Mouse (Mus musculus): ENCODE data around the gene Fam189a1.

Fam189a1 gene

DNA sequence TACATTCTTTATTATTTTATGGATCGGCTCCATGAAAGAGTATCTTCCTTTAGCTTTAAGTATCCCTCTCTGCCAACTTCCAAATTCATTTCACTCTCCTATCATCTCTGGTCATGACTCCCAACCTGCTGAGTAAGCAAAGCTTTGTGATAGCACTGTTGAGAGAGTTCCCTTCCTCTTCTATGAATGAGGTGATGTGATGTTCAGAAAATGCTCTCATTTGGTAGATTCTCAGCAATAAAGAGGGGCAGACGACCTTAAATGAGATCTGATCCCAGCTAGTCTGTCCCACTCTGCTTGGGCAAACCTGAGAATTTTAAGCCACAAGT is 205.6 kb downstream of the Fam189a1 start:
- DNase-seq (ENCODE audit: low read depth, low spot score), result no peak

DNA sequence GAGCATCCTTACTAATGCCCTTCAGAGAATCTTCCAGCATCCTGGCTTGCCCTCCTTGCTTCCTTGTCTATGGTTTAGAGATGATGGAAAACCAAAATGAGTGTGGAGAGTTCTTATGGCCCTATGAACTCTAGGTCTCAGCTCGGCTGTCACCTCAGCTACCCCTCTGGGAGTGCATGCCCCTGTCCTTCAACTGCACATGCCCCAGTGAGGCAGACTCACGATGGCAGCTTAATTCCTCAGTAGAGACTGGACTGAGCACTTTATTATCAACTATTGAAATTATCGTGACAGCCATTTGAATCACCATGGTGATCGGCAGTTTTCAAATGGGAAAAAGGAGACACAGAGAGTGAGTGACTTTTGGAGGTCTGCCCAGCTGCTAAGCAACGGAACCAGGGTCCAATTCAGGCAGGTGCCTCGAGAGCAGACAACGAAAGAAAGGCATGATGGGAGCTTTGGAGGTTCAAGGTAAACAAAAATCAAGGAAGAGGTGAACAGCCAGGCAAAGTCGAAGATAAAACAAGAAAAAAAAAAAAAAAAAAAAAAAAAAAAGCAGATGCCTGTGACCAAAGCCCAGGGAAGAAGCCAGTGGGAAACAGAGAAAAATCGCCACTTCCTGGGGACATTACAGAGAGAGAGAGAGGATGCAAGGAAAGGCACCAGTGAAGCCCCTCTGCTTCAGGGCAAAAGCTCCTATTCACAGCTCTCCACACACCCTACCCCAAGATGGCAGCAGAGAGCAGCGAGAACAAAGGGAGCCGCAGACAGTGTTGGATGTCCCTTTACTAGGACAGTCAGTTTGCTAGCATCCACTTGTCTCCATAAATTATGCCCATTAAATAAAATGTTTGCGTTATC is 206.2 kb downstream of the Fam189a1 start:
- no peak for DNase-seq (ENCODE audit: low read depth, low spot score)

- DNase-seq (ENCODE audit: low read depth, low spot score), result no peak
These were observed 206.9 kb downstream of the Fam189a1 start for GRCm38 (mm10) chr7:64949465-64949864.

- no peak for DNase-seq (ENCODE audit: low read depth, low spot score)
These were observed 211.7 kb downstream of the Fam189a1 start for GRCm38 (mm10) chr7:64944686-64945085.

GRCm38 (mm10) chr7:64944175-64944574 is 212.2 kb downstream of the Fam189a1 start:
- DNase-seq (ENCODE audit: low read depth, low spot score), result no peak

DNA sequence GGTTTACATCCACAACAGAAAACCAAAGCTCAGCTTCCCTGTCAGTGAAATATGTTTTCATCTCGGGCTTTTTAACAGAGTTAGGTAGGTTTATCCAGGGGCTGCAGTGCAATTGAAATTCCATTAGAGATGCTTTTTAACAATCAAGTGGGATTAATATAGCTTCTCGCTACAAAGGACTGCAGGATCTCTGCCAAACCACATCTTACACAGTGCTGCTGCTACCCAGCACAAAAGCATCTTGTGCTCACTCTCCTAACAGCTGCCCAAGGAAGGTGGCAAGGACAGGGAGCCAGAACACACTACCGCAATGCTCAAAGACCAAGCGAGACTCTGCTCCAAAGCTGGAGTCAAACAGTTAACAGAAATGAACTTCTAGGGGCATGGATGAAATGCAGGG is 219.4 kb downstream of the Fam189a1 start:
- no peak for DNase-seq (ENCODE audit: low read depth, low spot score)

GRCm38 (mm10) chr7:64934115-64934514 is 222.3 kb downstream of the Fam189a1 start:
- DNase-seq (ENCODE audit: low read depth, low spot score), result peak; percentile 59

DNA sequence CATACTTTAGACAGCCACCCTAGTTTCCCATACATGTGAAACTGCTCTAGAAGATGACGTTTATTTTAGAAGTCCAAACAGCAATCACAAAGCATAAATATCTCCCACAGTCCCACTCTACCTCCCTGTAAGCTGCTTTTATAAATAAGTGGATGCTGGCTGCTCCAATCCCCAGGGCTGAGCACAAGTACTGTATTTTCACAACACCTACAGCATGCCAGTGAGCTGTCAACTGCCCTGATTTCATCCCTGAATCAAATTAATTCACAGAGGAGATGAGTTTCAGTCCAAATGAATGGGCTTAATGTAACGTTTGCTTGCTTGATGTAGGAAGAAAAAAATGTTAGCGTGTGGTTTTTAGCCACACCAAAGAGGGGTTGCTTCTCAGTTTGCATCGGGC is 225.4 kb downstream of the Fam189a1 start:
- DNase-seq (ENCODE audit: low read depth, low spot score), result no peak

DNA sequence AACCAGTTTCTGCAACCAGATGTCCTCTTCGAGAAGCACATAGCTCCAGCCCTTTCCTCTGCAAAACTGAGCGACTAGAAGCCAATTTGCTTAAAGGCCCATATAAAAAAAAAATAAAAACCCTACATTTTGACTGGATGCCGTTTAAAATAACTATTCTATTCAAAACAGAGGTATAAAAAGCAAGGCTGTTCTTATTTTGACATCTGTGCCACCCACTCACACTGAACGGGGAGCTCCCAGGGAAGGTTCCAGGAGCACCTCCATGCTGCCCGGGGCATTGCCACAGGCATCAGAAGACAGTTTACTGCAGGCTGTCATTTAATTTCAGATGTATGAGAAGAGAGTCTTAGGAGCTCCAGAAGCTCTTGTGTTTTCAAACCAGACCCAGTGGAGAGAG is 232.5 kb downstream of the Fam189a1 start:
- DNase-seq (ENCODE audit: low read depth, low spot score), result peak; percentile 55

DNA sequence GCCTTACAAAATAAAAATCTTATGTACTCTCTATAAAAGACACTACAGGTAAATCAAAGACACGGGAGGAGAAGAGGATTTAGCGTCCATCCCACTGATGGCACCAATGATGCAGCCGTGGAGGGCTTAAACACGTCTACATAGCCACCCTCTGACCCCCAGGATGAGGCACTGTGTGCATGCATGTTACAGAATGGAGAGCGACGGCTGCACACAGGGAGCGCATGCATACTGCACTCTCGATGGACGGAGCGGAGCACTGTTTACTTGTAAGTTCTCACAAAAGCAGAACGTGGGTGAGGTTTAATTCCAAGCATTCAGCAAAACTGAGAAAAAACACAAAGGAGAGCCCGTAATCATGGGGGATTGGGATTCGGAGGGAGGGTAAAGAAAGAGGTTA is 235.2 kb downstream of the Fam189a1 start:
- DNase-seq (ENCODE audit: low read depth, low spot score), result no peak

DNA sequence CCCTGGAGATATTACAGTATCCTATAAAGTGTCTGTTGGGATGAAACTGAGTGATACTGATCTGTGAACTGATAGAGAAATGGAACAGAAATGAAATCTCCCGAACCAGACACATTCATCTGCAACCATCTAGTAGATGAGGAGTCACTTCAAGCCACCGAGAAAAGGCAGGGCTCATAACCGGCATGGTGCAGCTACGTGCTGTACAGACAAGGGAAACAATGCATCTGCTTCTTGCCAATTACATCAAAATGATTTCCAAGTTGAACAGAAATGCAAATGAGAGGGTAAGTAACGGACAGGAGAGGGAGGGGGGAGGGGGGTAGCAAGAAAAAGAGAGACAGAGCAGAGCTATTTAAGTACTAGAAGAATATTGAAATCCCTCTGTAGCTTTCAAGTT is 235.6 kb downstream of the Fam189a1 start:
- DNase-seq (ENCODE audit: low read depth, low spot score), result no peak

DNA sequence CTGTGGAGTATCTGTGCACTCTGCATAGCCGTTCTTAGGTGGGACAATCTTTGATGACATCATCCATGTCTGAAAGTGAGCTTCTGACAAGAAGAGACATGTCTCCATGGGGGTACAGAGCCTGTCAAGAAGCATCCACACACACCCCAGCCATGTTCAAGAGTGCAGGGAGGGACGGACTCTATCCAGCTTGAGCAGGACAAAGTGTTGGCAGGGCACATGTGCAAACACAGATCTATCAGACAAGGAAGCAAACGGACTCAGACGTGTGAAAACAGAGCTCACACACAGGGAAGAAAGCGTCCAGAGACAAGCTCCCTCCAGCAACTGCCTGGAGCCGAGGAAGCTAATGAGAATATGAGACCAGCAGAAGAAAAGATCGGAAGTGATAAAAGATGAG is 239.7 kb downstream of the Fam189a1 start:
- DNase-seq (ENCODE audit: low read depth, low spot score), result no peak

DNA sequence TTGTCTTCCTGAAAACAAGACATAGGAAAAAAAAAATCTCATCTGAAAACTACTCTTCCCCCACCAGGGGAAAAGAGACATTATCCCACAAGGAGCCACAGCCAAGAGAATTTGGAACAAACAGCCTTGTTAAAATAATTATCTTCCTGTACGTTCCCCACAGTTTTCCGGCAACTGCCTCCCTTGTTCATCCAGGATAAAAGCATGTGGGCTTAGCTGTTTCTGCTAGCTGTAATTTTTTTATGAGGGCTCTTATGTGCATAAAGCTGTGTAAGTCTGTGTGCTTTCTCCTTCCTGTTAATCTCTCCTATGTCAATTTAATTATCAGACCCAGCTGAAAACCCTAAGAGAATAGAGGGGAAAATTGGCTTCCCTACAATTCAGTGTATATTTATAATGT is 241.2 kb downstream of the Fam189a1 start:
- DNase-seq (ENCODE audit: low read depth, low spot score), result peak; percentile 71

- peak; percentile 64 for DNase-seq (ENCODE audit: low read depth, low spot score)
These were observed 244.4 kb downstream of the Fam189a1 start for GRCm38 (mm10) chr7:64911945-64912344.

GRCm38 (mm10) chr7:64910208-64910607 is 246.2 kb downstream of the Fam189a1 start:
- no peak for DNase-seq (ENCODE audit: low read depth, low spot score)

GRCm38 (mm10) chr7:64906955-64907354 is 249.4 kb downstream of the Fam189a1 start:
- no peak for DNase-seq (ENCODE audit: low read depth, low spot score)

DNA sequence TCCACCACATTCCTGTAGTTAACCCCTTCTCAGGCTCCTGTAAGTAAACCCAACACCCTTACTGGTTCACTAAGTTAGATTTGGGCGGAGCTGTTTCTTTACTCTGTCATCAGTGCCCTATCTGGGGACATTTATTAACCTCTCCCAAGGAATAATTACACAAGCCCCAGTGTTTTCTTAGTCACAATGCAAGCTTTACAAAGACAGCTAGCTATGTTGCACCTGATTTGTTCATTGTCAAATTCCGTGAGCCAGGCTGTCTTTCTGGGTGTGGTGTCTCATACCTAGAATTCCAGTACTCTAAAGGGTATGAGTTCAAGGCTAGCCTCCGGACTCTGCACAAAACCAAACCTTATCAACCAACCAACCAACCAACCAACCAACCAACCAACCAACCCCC is 250.9 kb downstream of the Fam189a1 start:
- no peak for DNase-seq (ENCODE audit: low read depth, low spot score)

DNA sequence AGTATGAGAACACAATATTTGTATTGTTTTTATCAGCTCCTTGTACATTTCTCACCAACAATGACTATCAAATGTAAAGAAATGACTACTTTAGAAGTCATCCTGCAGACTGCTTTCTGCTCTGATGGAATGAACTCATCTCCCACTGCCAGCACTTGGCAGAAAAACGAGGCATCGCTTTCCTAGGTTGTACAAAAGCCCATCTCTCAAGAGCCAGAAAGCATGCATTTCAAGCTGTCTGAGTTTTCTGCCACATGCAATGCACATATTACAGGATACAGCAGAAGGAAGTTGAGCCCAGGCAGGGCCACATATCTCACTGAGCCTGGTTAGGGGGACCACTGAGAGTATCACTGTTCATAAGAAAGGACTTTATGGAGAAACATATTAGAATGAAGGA is 256.1 kb downstream of the Fam189a1 start:
- no peak for DNase-seq (ENCODE audit: low read depth, low spot score)

DNA sequence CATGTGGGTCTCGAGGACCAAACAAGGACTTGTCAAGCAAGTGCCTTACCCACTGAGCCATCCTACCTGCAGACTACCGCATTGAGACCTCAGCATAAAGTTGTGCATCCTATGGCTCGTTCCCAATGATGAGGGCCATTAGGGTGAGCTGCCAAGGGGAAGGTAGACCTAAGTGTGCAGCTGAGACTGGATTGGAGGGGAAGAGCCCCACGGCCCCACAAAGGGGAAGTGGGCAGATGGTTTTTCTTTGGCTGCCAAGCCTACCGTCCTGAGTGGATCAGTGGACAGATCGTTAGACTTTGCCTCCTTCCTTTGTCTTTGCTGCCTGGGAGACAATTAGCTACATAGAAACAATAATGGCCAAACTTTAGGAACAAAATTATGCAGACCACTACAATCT is 259.8 kb downstream of the Fam189a1 start:
- DNase-seq (ENCODE audit: low read depth, low spot score), result no peak

- no peak for DNase-seq (ENCODE audit: low read depth, low spot score)
These were observed 260.7 kb downstream of the Fam189a1 start for GRCm38 (mm10) chr7:64895685-64896101.

GRCm38 (mm10) chr7:64891139-64891538 is 265.2 kb downstream of the Fam189a1 start:
- no peak for DNase-seq (ENCODE audit: low read depth, low spot score)

DNA sequence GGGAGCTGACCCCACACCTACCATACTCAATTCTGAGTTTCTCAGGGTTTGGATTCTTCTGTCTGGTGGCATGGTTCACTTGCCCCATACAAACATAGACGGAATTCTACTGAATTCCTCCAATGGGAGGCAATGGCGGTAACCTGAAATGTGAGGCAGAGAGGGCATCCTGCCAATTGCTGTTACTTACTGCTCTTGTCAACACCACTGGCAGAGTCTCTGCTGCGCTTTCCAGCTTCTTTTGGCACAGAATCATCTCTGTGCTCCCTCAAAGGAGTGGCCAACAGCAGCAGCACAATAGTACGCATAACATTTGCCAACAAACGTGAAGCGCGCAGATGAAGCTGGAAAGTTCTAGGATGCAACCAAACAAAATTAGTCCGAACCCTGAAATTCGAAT is 266.5 kb downstream of the Fam189a1 start:
- no peak for DNase-seq (ENCODE audit: low read depth, low spot score)

DNA sequence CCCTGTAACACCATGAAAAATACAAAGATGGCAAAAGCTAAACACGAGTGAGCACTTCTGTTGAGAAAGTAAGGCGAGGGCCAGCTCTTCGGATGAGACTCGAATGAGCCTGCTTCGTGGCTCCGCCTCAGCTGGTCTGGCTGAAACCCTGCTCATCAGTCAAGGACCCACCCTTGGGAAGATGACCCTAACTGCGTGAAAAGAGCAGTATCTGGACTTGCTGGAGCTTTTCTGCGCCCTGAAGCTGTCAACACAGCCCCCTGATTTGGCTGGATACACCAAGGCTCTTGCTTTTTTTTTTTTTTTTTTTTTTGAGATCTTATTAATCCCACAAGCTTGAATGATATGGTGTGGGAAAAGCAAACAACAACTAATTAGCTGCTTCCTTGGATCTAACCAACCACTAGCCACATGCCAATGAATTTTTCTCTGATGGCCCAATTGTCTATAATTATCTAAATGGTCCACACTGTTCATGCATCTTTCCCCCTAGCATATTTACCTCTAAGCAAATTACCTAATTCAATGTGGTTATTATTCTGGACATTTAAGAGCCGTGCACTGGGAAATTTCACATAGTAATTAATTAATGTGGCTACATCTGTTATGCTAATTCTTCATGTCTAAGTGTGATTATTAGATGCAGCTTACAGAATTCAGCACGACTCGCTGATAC is 272.0 kb downstream of the Fam189a1 start:
- DNase-seq (ENCODE audit: low read depth, low spot score), result no peak

Measured in telencephalon, adult 2 months (tissue).